Mouse (Mus musculus): ENCODE measurements at regions not wholly inside any gene's neighbourhood (a gene's known extent, or its start where the extent isn't known, plus 50 kb on each side); places are given as distances from the start of the nearest gene placed in this dataset.

GRCm38 (mm10) chr2:173930606-173931177, 145.4 kb upstream of the Stx16 start:
- DNase-seq (no peak), ATAC-seq (ENCODE audit: low FRiP score, low TSS enrichment) (no peak)
- Histone ChIP-seq H3K4me2 (ENCODE audit: low read length) (no peak overlapping the region), H3K4me1 (ENCODE audit: control insufficient read depth, insufficient read depth, low read length) (no peaks in the 10 kb centered on the region), H3K27ac (replicated peaks; ENCODE audit: low read depth, low read length) (no peak overlapping the region), H3K9ac (replicated peaks; ENCODE audit: low read length) (no peak overlapping the region), H3K4me3 (replicated peaks; ENCODE audit: low read depth, low read length) (no peak overlapping the region), H3K27me3 (ENCODE audit: control insufficient read depth, insufficient read depth, low read length) (no peaks in the 10 kb centered on the region), H3K36me3 (ENCODE audit: control insufficient read depth, insufficient read depth, low read length) (no peaks in the 10 kb centered on the region), H3K9me3 (ENCODE audit: control insufficient read depth, low read length) (no peaks in the 10 kb centered on the region)
- WGBS = 94% methylated on average over 17 of the region's 17 CpGs

GRCm38 (mm10) chr2:173935706-173936105, 140.4 kb upstream of the Stx16 start:
- H3K27ac ChIP-seq (replicated peaks; ENCODE audit: low read depth, low read length) = no peak overlapping the region
- H3K9ac ChIP-seq (replicated peaks; ENCODE audit: low read length) = no peak overlapping the region
- WGBS = 77% methylated on average over 5 of the region's 5 CpGs
- no peaks in the 10 kb centered on the region for H3K9me3 ChIP-seq (ENCODE audit: control insufficient read depth, low read length)
- H3K36me3 ChIP-seq (ENCODE audit: control insufficient read depth, insufficient read depth, low read length) = no peaks in the 10 kb centered on the region
- H3K27me3 ChIP-seq (ENCODE audit: control insufficient read depth, insufficient read depth, low read length) = no peaks in the 10 kb centered on the region
- ATAC-seq (ENCODE audit: low FRiP score, low TSS enrichment) (no peak), DNase-seq (no peak)
- H3K4me1 ChIP-seq (ENCODE audit: control insufficient read depth, insufficient read depth, low read length) = peaks cover 10% of the 10 kb centered on the region; the same call in 1 of the 2 replicates
- H3K4me3 ChIP-seq (replicated peaks; ENCODE audit: low read depth, low read length) = no peak overlapping the region
- H3K4me2 ChIP-seq (ENCODE audit: low read length) = no peak overlapping the region

- Histone ChIP-seq H3K9me3 (ENCODE audit: control insufficient read depth, low read length) (no peaks in the 10 kb centered on the region), H3K27ac (replicated peaks; ENCODE audit: low read depth, low read length) (peak overlapping the region; percentile 70), H3K4me2 (ENCODE audit: low read length) (no peak overlapping the region), H3K27me3 (ENCODE audit: control insufficient read depth, insufficient read depth, low read length) (no peaks in the 10 kb centered on the region), H3K9ac (replicated peaks; ENCODE audit: low read length) (no peak overlapping the region), H3K4me3 (replicated peaks; ENCODE audit: low read depth, low read length) (no peak overlapping the region), H3K36me3 (ENCODE audit: control insufficient read depth, insufficient read depth, low read length) (no peaks in the 10 kb centered on the region), H3K4me1 (ENCODE audit: control insufficient read depth, insufficient read depth, low read length) (peaks cover 10% of the 10 kb centered on the region; the same call in 1 of the 2 replicates)
- WGBS = 68% methylated on average over 18 of the region's 18 CpGs
- ATAC-seq (ENCODE audit: low FRiP score, low TSS enrichment) (no peak), DNase-seq (peak; percentile 31)
These were observed 138.3 kb upstream of the Stx16 start for GRCm38 (mm10) chr2:173937531-173938439.

GRCm38 (mm10) chr2:173938440-173938787, 137.7 kb upstream of the Stx16 start:
- Histone ChIP-seq H3K4me1 (ENCODE audit: control insufficient read depth, insufficient read depth, low read length) (peaks cover 10% of the 10 kb centered on the region; the same call in 1 of the 2 replicates), H3K9me3 (ENCODE audit: control insufficient read depth, low read length) (no peaks in the 10 kb centered on the region), H3K36me3 (ENCODE audit: control insufficient read depth, insufficient read depth, low read length) (no peaks in the 10 kb centered on the region), H3K27ac (replicated peaks; ENCODE audit: low read depth, low read length) (peak overlapping the region; percentile 70), H3K4me2 (ENCODE audit: low read length) (no peak overlapping the region), H3K4me3 (replicated peaks; ENCODE audit: low read depth, low read length) (no peak overlapping the region), H3K27me3 (ENCODE audit: control insufficient read depth, insufficient read depth, low read length) (no peaks in the 10 kb centered on the region), H3K9ac (replicated peaks; ENCODE audit: low read length) (no peak overlapping the region)
- DNase-seq (peak; percentile 41), ATAC-seq (ENCODE audit: low FRiP score, low TSS enrichment) (no peak)
- WGBS = 52% methylated on average over 11 of the region's 11 CpGs

GRCm38 (mm10) chr2:173945441-173945840, 130.7 kb upstream of the Stx16 start:
- H3K4me1 ChIP-seq (ENCODE audit: control insufficient read depth, insufficient read depth, low read length) = no peaks in the 10 kb centered on the region
- no peak overlapping the region for H3K9ac ChIP-seq (replicated peaks; ENCODE audit: low read length)
- DNase-seq (no peak), ATAC-seq (ENCODE audit: low FRiP score, low TSS enrichment) (no peak)
- H3K4me3 ChIP-seq (replicated peaks; ENCODE audit: low read depth, low read length) = no peak overlapping the region
- 87% methylated on average over 5 of the region's 5 CpGs for WGBS
- no peaks in the 10 kb centered on the region for H3K36me3 ChIP-seq (ENCODE audit: control insufficient read depth, insufficient read depth, low read length)
- no peak overlapping the region for H3K4me2 ChIP-seq (ENCODE audit: low read length)
- H3K9me3 ChIP-seq (ENCODE audit: control insufficient read depth, low read length) = peaks cover 19% of the 10 kb centered on the region
- H3K27me3 ChIP-seq (ENCODE audit: control insufficient read depth, insufficient read depth, low read length) = no peaks in the 10 kb centered on the region
- no peak overlapping the region for H3K27ac ChIP-seq (replicated peaks; ENCODE audit: low read depth, low read length)

GRCm38 (mm10) chr2:173948586-173948985, 127.5 kb upstream of the Stx16 start:
- 88% methylated on average over 5 of the region's 5 CpGs for WGBS
- peaks cover 19% of the 10 kb centered on the region for H3K9me3 ChIP-seq (ENCODE audit: control insufficient read depth, low read length)
- no peaks in the 10 kb centered on the region for H3K27me3 ChIP-seq (ENCODE audit: control insufficient read depth, insufficient read depth, low read length)
- no peak for ATAC-seq (ENCODE audit: low FRiP score, low TSS enrichment)
- H3K36me3 ChIP-seq (ENCODE audit: control insufficient read depth, insufficient read depth, low read length) = no peaks in the 10 kb centered on the region
- DNase-seq = no peak
- H3K27ac ChIP-seq (replicated peaks; ENCODE audit: low read depth, low read length) = no peak overlapping the region
- no peaks in the 10 kb centered on the region for H3K4me1 ChIP-seq (ENCODE audit: control insufficient read depth, insufficient read depth, low read length)
- no peak overlapping the region for H3K4me2 ChIP-seq (ENCODE audit: low read length)
- H3K9ac ChIP-seq (replicated peaks; ENCODE audit: low read length) = no peak overlapping the region
- no peak overlapping the region for H3K4me3 ChIP-seq (replicated peaks; ENCODE audit: low read depth, low read length)

- H3K27me3 ChIP-seq (ENCODE audit: control insufficient read depth, insufficient read depth, low read length) = no peaks in the 10 kb centered on the region
- H3K4me2 ChIP-seq (ENCODE audit: low read length) = no peak overlapping the region
- no peaks in the 10 kb centered on the region for H3K36me3 ChIP-seq (ENCODE audit: control insufficient read depth, insufficient read depth, low read length)
- DNase-seq (no peak), ATAC-seq (ENCODE audit: low FRiP score, low TSS enrichment) (no peak)
- peaks cover 13% of the 10 kb centered on the region for H3K9me3 ChIP-seq (ENCODE audit: control insufficient read depth, low read length)
- WGBS = 43% methylated on average over 10 of the region's 10 CpGs
- H3K4me1 ChIP-seq (ENCODE audit: control insufficient read depth, insufficient read depth, low read length) = no peaks in the 10 kb centered on the region
- H3K9ac ChIP-seq (replicated peaks; ENCODE audit: low read length) = no peak overlapping the region
- no peak overlapping the region for H3K27ac ChIP-seq (replicated peaks; ENCODE audit: low read depth, low read length)
- H3K4me3 ChIP-seq (replicated peaks; ENCODE audit: low read depth, low read length) = no peak overlapping the region
These were observed 125.8 kb upstream of the Stx16 start for GRCm38 (mm10) chr2:173950164-173950891.

GRCm38 (mm10) chr2:173966111-173966510, 110.0 kb upstream of the Stx16 start:
- Histone ChIP-seq H3K36me3 (ENCODE audit: control insufficient read depth, insufficient read depth, low read length) (no peaks in the 10 kb centered on the region), H3K4me3 (replicated peaks; ENCODE audit: low read depth, low read length) (no peak overlapping the region), H3K27ac (replicated peaks; ENCODE audit: low read depth, low read length) (no peak overlapping the region), H3K27me3 (ENCODE audit: control insufficient read depth, insufficient read depth, low read length) (no peaks in the 10 kb centered on the region), H3K9me3 (ENCODE audit: control insufficient read depth, low read length) (no peaks in the 10 kb centered on the region), H3K4me1 (ENCODE audit: control insufficient read depth, insufficient read depth, low read length) (no peaks in the 10 kb centered on the region), H3K4me2 (ENCODE audit: low read length) (no peak overlapping the region), H3K9ac (replicated peaks; ENCODE audit: low read length) (no peak overlapping the region)
- 60% methylated on average over 5 of the region's 5 CpGs for WGBS
- DNase-seq (peak; percentile 14), ATAC-seq (ENCODE audit: low FRiP score, low TSS enrichment) (no peak)
